Mouse (Mus musculus): ENCODE measurements around the gene Dennd6a. TPM values are rescaled to one million over a fixed set of nuclear protein-coding genes. Genes with fewer than 3 reads are reported as not detected.

The Dennd6a gene
- polyA plus RNA-seq, 1 experiment from 2014 or later: 17.1 TPM

DNA sequence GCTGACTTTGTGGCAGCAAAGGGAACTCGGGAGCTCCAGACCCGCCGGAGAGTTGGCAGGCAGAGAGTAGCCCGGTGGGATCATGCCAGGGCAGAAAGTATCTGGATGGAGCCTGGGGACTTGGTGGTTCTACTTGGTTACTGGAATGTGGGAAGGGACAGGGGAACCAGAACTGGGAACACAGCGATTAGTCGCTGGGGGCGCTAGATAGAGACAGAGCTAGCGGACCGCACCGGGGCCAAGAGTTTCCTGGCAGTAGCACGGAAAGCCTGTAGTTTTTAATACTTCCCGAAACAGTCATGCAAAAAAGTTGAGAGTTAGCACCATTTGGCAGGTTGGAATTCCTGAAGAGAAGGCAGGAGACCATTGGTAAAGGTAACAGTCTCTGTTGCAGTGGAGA, 101.7 kb downstream of the Dennd6a start:
- WGBS: 25% methylated on average over 12 of the region's 12 CpGs
- no peak for ATAC-seq (ENCODE audit: low FRiP score)
- H3K27ac ChIP-seq (replicated peaks): no peak overlapping the region

DNA sequence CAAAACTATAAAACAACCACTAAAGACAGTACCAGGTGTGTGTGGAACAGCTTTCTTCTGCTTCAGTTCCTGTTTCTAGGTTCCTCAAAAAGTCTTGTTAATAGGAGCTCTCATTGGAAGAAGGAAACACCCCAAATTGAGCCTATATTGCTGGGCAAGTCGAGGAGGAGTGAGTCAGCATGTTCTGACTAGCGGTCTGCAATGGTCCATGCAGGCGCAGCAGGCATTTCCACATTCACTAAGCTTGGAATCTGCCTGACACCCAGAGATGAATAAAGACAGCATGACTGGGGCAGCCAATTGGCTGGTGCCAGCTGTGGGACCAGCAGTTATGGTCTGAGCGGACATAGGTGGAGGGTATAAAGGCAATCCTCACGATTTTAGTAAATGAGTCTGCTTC, 102.1 kb downstream of the Dennd6a start:
- no peaks in the 10 kb centered on the region for H3K27me3 ChIP-seq (replicated peaks)
- H3K9me3 ChIP-seq (replicated peaks): no peaks in the 10 kb centered on the region
- no peak overlapping the region for H3K4me3 ChIP-seq (replicated peaks)
- no peaks in the 10 kb centered on the region for H3K4me1 ChIP-seq
- H3K4me2 ChIP-seq: no peak overlapping the region
- WGBS: 76% methylated on average over 5 of the region's 5 CpGs
- no peak overlapping the region for H3K9ac ChIP-seq (replicated peaks)
- no peaks in the 10 kb centered on the region for H3K36me3 ChIP-seq
- H3K27ac ChIP-seq (replicated peaks): no peak overlapping the region
- ATAC-seq (ENCODE audit: low FRiP score): no peak

More for the DNA sequence above, 101.7 kb downstream of the Dennd6a start:
- no peaks in the 10 kb centered on the region for H3K36me3 ChIP-seq
- no peak overlapping the region for H3K4me2 ChIP-seq
- no peaks in the 10 kb centered on the region for H3K27me3 ChIP-seq (replicated peaks)
- no peaks in the 10 kb centered on the region for H3K9me3 ChIP-seq (replicated peaks)
- H3K4me1 ChIP-seq: peaks cover 4% of the 10 kb centered on the region
- no peak overlapping the region for H3K4me3 ChIP-seq (replicated peaks)
- H3K9ac ChIP-seq (replicated peaks): no peak overlapping the region

Small RNA genes lying within 50 kb of the gene (microRNA-seq; reads per million reads assigned to microRNA genes)
- gene Mir7672: not detected

Other genes starting within 250 kb of the Dennd6a start
- gene Slmap, start 38.9 kb upstream of the Dennd6a start, polyA plus RNA-seq (2015; fragmentation: Nextera tagmentation; extraction: Ambion mirVana): 13.4 and 14.8 TPM in 2 replicates
- 502 and 529 TPM in 2 replicates for gene Arf4, start 64.2 kb downstream of the Dennd6a start, polyA plus RNA-seq (2015; fragmentation: Nextera tagmentation; extraction: Ambion mirVana)
- 10.6 and 11.5 TPM in 2 replicates for gene Pde12, start 96.0 kb downstream of the Dennd6a start, polyA plus RNA-seq (2015; fragmentation: Nextera tagmentation; extraction: Ambion mirVana)
- 0.19 and 0.20 TPM in 2 replicates for gene Dnah12, start 119.4 kb downstream of the Dennd6a start, polyA plus RNA-seq (2015; fragmentation: Nextera tagmentation; extraction: Ambion mirVana)

Data from neural tube, embryonic 15.5 days (tissue).